Mouse (Mus musculus): ENCODE results near the gene Lrba.
A peak's percentile ranks its signal among the peaks of the same experiment; 100 is the strongest.

Gene Lrba

DNA sequence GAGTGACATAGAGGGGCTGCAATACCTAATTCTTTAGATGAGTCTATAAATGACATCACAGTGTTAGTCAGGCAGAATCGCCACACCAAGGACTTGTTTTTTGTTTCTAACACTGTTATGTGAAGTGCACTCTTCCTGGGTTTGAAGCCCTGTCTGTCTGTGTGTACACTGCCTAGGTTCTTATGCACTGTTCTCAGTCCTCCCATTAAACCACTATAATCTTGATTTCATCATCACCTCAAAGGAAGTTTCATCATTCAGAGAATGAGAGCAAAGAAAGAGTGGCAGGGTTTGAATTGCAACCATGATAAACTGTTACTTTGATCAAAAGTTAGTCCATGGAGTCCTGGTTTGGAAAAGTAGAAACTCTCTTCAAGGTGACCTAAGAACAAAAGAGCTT is 532.1 kb downstream of the Lrba start:
- no peak for DNase-seq (ENCODE audit: low spot score in 2 of 2)

GRCm38 (mm10) chr3:86758727-86759126 is 534.2 kb downstream of the Lrba start:
- DNase-seq (ENCODE audit: low spot score in 2 of 2) = no peak

- DNase-seq (ENCODE audit: low spot score in 2 of 2) = no peak
Measured at GRCm38 (mm10) chr3:86759383-86759782, 534.9 kb downstream of the Lrba start.

GRCm38 (mm10) chr3:86759834-86760233 is 535.4 kb downstream of the Lrba start:
- no peak for DNase-seq (ENCODE audit: low spot score in 2 of 2)

DNA sequence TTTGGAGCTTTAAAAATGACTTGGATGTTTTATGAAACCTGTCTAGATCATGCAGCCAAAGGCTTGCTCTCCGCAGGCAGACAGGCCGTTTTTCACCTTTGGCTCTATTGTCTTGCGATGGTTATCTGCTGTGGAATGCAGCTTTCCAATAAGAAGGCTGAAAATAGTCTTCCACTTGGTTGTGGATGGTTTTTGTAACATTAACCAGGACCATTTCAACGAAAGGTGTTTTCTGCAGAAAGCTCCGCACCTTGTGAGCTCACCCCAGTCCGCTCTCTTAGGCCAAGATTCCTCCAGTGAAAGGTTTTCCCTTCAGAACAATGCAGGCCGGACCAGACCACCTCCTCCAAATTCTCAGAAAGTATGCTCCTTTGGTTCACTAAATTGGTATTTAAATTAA is 536.0 kb downstream of the Lrba start:
- no peak for DNase-seq (ENCODE audit: low spot score in 2 of 2)

- peak; percentile 19 to 23 for DNase-seq (ENCODE audit: low spot score in 2 of 2)
Measured at GRCm38 (mm10) chr3:86761095-86762035, 536.9 kb downstream of the Lrba start.

DNA sequence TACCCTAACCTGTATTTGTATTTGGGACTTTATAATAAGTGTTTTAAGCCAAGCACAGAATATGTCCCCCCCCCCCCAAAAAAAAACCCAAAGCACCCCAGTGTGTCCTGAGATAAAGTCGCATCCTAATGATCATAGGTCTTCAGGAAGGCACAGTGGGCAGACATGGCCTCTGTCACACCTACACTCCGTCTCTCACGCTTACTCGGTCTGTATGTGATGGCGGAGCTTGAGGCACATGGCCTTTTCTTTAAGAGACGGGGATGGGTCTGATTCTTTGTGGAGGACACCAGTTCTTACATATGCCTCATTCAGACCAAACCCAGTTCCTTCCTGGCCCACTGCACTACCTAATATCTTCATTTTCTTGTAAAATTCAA is 537.5 kb downstream of the Lrba start:
- no peak for DNase-seq (ENCODE audit: low spot score in 2 of 2)

GRCm38 (mm10) chr3:86762456-86762855 is 538.0 kb downstream of the Lrba start:
- no peak for DNase-seq (ENCODE audit: low spot score in 2 of 2)

DNA sequence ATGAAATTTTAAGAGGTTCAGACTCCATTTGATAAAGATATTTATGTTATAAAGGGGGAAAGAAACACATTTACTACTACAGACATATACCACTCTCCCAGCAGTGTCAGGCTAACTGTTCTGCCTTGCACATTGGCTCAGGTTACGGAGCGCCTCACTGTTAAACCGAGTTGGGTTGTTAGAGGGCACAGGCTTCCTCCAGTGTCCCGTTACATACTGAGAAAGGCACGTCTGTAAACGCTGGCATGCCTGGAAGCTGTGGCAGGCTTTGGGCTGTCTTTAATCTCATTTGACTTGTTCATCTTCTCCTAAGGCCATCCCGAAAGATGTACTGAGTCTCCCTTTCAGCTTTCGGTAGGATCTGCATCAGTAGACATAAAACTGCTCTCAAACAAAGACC is 544.1 kb downstream of the Lrba start:
- DNase-seq (ENCODE audit: low spot score in 2 of 2) = no peak

- DNase-seq (ENCODE audit: low spot score in 2 of 2) = no peak
Measured at GRCm38 (mm10) chr3:86768969-86769368, 544.5 kb downstream of the Lrba start.

DNA sequence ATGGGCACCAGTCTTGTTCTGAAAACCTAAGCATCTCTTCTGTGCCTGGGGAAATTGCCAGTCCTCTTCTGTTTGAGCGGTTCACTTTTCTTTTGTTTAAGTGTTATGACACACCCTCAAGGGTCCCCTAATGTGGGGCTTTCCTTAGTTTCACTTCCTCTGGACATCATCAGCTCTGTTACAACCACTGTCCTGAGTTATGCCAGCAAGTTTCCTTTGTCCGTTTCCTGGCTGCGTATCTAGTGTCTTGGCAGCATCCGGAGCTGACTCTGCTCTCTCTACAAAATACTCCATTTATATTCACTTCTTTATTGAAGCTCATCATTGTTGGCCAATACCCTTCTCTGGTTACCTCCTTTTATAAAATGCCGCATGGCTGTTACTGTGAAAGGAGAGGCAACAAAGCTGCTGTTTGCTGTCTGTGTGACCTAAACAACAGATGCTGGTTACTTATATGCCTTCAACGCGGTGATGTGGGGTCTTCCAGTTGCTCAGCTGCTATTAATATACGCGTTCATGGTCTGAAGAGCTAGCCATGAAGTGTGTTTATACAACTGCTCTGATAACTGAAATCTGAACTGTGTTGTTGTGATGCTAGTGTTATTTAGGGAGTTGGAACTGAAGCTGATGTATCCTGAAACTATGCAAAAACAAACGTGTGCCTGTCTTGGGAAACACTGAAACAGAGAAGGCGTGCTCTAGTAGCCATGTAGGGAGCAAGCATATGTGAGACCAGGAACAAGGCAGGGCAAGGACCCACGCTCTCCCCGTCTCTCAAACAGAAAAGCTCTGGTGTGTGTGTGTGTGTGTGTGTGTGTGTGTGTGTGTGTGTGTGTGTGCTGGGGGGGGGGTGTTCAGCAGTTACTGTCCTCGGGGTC is 550.3 kb downstream of the Lrba start:
- DNase-seq (ENCODE audit: low spot score in 2 of 2) = no peak

GRCm38 (mm10) chr3:86775444-86775828 is 551.0 kb downstream of the Lrba start:
- DNase-seq (ENCODE audit: low spot score in 2 of 2) = no peak

DNA sequence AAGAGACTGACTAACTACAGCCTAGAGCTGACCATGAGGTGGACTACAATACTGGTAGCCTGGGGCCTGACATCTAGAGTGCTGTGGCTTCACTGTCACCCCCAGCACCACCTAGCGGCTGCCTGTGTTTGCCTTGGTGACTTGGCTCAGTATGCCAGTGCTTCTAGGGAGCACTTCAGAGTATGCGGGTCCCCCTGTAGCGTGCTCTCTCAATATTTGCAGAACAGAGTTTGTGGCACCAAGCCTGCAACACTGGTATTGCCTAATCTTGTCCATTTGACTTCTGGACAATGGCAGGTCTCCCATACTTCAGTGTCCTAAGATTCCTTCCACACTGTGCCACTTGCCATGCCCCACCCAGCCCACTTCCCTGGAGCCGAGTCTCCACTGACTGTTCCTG is 555.2 kb downstream of the Lrba start:
- DNase-seq (ENCODE audit: low spot score in 2 of 2) = no peak

DNA sequence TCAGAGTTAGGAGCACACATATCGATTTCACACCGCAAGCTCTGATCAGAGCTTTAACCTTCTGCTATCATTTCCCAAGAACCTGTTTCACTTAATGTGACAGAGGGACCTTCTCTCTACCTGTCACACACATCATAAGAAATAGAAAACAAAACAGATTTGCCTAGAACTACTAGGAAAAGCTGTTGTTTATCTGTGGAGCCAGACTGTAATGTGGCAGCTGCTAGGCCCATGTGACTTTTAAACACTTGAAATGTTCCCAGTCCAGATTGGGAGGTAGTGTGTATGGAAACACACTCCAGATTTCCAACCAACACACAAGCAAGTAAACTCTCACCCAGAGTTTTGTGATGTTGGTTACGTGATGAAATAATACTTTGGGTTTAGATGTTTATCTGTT is 559.6 kb downstream of the Lrba start:
- DNase-seq (ENCODE audit: low spot score in 2 of 2) = no peak

DNA sequence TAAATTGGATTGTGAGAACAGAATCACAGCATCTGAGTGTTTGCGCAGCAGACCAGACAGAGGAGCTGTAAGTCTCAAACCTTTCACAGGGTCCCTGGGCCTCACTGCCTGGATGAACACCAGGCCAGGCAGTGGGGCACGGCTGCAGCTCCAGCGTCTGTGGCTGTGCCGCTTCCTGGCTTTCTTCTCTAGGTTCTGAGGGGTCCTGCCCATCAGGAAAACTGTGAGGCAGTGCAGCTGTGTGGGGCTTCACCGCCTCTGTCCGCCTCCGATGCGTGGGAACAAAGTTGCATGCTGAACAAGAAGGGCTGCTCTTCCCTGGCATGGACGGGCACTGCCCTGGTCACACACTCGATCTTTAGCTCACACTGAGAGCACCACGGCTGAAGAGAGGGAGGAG is 560.5 kb downstream of the Lrba start:
- no peak for DNase-seq (ENCODE audit: low spot score in 2 of 2)

DNA sequence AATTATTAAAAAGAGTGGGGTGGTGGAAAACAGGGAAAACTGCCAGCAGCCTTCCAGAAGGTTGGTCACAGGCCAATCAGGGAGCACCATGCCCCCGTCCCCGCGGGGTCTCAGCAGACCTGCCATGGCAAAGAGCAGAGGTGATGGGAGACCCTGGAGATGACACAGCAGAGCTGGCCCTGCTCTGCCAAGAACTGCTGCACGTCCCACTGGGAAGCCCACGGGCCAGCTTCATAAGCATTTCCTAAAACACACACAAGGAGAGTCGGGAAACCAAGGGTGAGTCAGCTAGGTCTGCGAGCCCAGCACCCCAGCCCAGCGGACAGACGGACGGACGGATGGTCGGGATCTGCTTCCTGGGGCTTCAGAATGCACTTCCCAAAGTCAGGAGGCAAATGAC is 561.8 kb downstream of the Lrba start:
- DNase-seq (ENCODE audit: low spot score in 2 of 2) = no peak

GRCm38 (mm10) chr3:86786845-86787351 is 562.4 kb downstream of the Lrba start:
- no peak for DNase-seq (ENCODE audit: low spot score in 2 of 2)

DNA sequence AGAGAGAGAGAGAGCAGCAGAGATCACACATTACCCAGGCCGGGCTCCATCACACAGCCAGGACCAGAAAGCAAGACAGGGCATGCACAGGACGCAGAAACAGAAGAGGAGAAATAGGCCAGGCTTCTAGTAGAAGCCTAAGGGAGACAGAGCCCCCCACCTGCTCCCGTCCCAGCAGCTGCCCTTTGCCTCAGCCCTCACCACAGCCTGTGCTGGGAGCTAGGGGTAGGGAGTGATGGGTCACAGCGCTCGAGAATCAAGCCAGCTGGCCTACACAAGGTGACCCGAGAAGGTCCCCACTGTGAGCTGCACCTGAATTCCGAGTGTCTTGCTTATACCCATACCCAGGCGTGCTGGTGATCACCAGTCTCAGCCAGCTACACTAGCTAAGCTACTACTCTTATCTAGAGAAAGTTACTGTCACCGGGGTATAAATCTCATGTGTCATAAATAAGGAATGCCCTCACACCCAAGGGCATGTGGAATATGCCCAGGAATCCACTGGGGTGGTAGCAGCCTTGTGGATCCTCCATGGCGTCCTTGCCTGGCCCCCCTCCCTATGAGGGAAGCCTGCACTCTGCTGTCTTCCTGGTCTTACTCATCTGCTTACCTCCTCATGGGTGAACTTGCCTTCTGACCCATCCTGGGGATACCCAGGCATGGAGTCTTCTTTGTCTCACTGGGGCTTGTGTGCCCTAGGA is 563.1 kb downstream of the Lrba start:
- DNase-seq (ENCODE audit: low spot score in 2 of 2) = no peak

DNA sequence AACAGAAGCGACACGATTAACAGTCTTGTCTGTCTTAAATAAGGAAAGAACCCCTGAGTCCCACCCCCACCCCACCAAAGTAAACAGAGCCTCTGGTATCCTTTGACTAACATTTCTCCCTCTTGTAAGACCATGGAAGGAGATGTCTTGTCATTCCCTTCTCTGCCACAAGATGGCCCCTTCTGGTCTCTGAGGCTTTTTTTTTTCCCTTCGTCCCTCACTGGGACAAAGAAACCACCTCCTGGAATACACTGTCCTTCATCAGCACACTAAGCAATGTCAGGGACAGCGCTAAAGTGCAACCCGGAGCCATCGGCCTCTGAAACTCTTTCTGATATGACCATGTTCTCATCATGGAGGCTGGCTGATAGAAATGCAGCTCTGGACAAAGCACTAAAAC is 564.2 kb downstream of the Lrba start:
- no peak for DNase-seq (ENCODE audit: low spot score in 2 of 2)

DNA sequence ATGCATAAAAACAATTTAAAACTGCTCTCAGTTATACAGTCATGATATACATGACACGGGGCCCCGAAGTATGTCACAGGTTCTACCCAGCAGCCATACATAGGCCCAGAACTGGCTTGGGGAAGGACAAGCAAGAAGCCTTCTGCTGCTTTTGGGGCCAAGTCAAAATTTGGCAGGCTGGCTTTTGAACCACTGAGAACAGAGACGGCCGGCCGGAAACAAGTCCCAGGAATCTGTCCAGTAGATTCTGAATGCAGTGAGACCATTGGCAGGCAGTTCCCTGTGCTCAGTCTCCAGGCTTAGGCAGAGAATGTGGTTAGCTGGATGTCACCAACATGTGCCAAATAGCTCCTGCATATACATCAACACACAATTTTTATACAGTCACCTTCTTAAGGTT is 565.3 kb downstream of the Lrba start:
- no peak for DNase-seq (ENCODE audit: low spot score in 2 of 2)

DNA sequence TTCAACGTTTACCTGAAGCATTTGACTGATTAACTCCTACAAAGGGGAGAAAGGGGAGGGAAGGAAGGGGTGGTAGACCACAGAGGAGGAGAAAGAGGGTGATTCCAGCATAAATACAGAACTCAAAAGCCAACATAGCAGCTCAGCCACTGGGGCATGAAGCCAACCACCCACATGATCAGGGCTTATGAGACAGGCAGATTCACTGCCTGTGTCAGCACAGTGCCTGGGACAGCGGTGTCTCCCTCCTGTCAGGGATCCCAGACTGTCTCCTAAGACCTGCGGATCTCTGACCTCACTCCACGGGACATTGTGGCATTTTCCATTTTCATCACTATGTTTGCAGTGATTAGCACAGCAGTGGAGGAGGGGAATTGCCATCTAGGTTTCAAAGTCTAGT is 568.8 kb downstream of the Lrba start:
- no peak for DNase-seq (ENCODE audit: low spot score in 2 of 2)

DNA sequence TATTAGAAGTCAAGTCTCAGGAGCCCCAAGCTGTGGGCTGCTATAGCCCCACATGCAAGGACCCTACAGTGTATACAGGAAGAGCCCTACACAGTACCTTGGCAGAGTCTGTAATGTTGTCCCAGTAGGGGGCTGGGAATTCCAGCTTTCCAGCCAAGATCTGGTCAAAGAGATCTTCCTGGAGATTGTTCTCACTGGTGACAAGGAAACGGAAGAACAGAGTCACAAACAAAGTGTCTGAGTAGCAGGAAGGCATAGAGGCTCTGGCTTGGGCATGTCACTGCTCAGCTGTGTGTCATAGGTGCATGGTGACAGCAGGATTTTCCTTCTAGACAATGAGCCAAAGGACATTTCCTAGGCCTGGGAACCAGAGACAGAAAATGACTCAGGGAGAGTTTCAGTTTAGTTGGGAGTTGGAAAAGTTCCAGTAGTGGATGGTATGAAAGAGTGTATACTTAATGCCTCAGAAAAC is 569.3 kb downstream of the Lrba start:
- no peak for DNase-seq (ENCODE audit: low spot score in 2 of 2)
